Mouse (Mus musculus) mammary gland, adult 2 months (tissue): ENCODE data around the gene Krt90. TPM values are rescaled to one million over a fixed set of nuclear protein-coding genes. Genes with fewer than 3 reads are reported as not detected.

ENCODE experiments used
- polyA plus RNA-seq: library from polyadenylated mRNA; depleted of rRNA; stranded (reverse); fragments of >200 nt; gene quantifications from 2 replicates; pipeline ENCODE4 v1.2.3, GENCODE M21; 2012; ENCODE audit warnings: low replicate concordance; rRNA removed

Gene Krt90
- not detected in 2 replicates for polyA plus RNA-seq

DNA sequence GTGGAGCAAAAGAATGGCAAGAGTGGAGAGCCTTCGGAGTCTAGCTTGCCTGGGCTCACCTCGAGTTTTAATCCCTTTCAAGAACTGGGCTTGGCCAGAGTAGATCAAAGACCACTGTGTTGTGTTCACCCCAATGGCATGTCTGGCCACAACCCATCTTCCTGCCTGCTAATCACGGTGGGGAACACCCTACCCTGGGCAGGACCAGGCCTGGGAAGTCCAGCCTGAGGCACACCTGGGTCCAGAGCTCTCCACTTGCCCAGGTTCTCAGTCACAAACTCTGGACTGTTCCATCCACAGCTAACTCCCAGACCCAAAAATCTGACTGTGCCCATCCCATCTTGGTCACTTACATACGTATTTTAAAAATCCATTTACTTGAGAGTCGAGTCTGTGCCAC lies at the start of gene Krt90:
Krt90 (minus strand) TSS at position 101 of the 400 bp plus-strand sequence.

DNA sequence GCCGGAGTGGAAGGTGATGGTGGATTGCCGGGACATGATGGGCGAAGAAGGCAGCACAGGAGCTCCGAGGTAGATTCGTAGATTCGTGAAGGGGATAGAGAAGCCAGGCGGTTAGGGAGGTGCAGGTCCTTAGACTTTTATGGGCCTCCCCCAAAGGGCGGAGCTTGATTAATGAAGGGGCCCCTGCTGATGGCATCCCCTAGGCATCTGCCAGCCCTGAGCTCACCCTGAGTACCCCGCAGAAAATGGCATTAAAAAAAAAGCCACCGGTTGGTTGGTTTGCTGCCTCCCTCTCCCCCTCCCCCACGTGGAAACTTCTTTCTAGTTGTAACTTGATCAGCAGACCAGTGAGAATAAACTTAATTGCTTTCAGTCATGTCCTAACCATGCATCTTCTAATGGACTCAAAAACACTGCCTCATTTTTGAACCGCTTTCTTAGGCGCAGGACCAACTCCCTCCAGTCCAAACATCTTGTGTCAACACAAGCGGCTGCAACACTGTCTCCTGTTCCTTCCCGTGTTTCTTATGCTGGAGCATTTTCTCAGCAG lies 11.1 kb upstream of the Krt90 start, which contains the start of gene Krt75:
Krt75 (minus strand) TSS at position 109 of the 550 bp plus-strand sequence.

DNA sequence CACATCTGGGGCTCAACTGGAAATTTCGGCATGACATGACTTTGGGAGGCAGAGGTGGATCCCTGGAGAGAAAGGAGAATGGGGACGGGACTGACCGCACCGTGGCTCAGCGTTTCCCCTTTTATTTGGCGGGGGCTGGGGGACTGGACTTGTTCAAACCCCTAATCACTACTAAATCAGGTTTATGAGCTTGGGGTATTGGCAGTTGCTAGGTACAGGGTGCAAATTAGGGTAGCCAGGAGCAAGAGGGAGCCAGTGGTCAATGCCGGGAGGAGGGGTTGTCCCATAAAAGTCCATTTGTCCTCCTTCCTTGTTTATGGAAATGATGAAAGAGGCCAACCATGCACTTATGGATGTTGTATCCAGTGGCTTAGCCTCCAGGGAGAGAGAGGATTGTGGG lies 12.2 kb downstream of the Krt90 start, which contains the start of gene Krt82:
Krt82 (minus strand) TSS at position 101 of the 400 bp plus-strand sequence.

DNA sequence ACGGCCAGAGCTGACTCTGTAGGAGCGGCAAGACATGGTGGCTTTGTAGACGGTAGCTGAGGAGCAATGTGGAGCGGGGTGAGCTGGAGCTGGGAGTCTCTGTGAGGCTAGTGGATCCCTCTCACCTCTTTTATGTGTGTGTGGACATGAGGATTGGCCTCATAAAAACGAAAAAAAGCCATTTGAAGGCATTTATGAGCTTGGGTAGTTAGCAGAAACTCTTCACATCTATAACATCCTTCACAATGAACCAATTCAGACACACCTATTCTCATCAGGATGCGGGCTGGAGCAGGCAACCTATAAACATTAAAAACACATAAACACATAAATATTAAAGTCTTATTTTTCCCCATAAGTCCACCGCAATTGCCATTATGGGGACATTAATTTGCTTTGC lies 30.0 kb downstream of the Krt90 start, which contains the start of gene Krt84:
Krt84 (minus strand) TSS at position 101 of the 400 bp plus-strand sequence.

DNA sequence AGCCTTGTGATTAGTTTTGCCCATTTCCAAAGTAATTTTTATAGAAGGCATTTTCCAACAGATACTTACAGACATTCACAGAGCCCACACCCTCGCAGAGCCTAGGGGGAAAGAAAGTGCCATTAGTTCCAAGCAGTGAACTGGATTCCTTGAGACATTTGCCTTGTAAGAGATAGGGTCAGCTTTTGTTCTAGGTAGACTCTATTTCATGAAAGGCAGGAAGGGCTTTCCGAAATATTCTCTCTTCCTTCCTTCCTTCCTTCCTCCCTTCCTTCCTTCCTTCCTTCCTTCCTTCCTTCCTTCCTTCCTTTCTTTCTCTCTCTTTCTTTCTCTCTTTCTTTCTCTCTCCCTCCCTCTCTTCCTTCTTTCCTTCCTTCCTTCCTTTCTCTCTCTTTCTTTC lies 45.6 kb downstream of the Krt90 start, which contains the start of gene Gm49425:
Gm49425 (minus strand) TSS at position 101 of the 400 bp plus-strand sequence.

Other genes with a start within 250 kb of the Krt90 start
- 8.3 and 21.5 TPM in 2 replicates for gene Krt80, start 192.8 kb downstream of the Krt90 start, polyA plus RNA-seq
- 34.4 and 55.3 TPM in 2 replicates for gene Krt7, start 151.9 kb downstream of the Krt90 start, polyA plus RNA-seq
- gene Krt87, start 124.1 kb downstream of the Krt90 start, polyA plus RNA-seq: 0.31 and 0.45 TPM in 2 replicates
- gene Krt88, start 115.2 kb downstream of the Krt90 start, polyA plus RNA-seq: not detected in 2 replicates
- not detected in 2 replicates for gene Krt81, start 99.2 kb downstream of the Krt90 start, polyA plus RNA-seq
- not detected in 2 replicates for gene Krt86, start 89.5 kb downstream of the Krt90 start, polyA plus RNA-seq
- gene Krt83, start 71.4 kb downstream of the Krt90 start, polyA plus RNA-seq: 0.11 and 0.35 TPM in 2 replicates
- not detected in 2 replicates for gene Gm49425, start 45.7 kb downstream of the Krt90 start, polyA plus RNA-seq
- 0.05 TPM in 1 of 2 replicates, not detected in the other for gene Krt84, start 30.1 kb downstream of the Krt90 start, polyA plus RNA-seq
- not detected in 2 replicates for gene Krt82, start 12.3 kb downstream of the Krt90 start, polyA plus RNA-seq
- 0.91 TPM in 1 of 2 replicates, not detected in the other for gene Krt75, start 11.0 kb upstream of the Krt90 start, polyA plus RNA-seq
- gene Gm5414, start 65.2 kb upstream of the Krt90 start, polyA plus RNA-seq: not detected in 2 replicates
- gene Gm5478, start 84.4 kb upstream of the Krt90 start, polyA plus RNA-seq: not detected in 2 replicates
- gene Krt6b, start 117.3 kb upstream of the Krt90 start, polyA plus RNA-seq: not detected in 2 replicates
- gene Krt6a, start 131.4 kb upstream of the Krt90 start, polyA plus RNA-seq: 0.92 and 5.4 TPM in 2 replicates
- 44.7 and 80.1 TPM in 2 replicates for gene Krt5, start 149.9 kb upstream of the Krt90 start, polyA plus RNA-seq
- gene Krt71, start 180.2 kb upstream of the Krt90 start, polyA plus RNA-seq: 0.32 and 0.33 TPM in 2 replicates
- gene Krt72, start 223.5 kb upstream of the Krt90 start, polyA plus RNA-seq: not detected in 2 replicates
- gene Krt73, start 239.4 kb upstream of the Krt90 start, polyA plus RNA-seq: 0.09 TPM in 1 of 2 replicates, not detected in the other